Mouse (Mus musculus): ENCODE measurements around the gene Fbln2. TPM values are rescaled to one million over a fixed set of nuclear protein-coding genes. Genes with fewer than 3 reads are reported as not detected.
A peak's percentile ranks its signal among the peaks of the same experiment; 100 is the strongest.

Gene Fbln2
- polyA plus RNA-seq, 1 experiment from 2014 or later = 22.9 TPM

DNA sequence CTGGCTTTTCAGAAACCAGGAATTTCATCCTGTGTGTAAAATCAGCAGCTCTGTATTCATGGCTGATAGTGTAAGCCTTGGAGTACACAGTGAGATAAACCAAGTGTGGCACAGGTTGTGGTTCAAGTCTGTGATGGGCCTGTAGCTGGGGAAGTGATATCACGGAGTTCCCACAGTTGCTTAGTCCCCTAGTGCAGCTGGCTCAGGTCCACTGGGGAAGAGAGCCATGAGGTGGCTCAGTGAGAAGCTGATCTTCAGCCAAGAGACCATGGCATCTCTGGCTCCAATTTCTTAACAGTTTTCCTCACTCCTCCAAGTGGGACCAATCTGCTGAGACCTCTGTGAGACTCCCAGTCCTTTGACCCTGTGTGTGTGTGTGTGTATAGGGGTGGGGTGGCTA, 54.4 kb downstream of the Fbln2 start:
- ATAC-seq (ENCODE audit: insufficient read depth) (no peak), DNase-seq (no peak)
- TF ChIP-seq CTCF (IDR thresholded peaks at IDR 0.05; ENCODE audit: low read depth) = no peak
- 62% methylated on average over 1 of the region's 1 CpGs for WGBS
- no peak overlapping the region for H3K4me3 ChIP-seq (ENCODE audit: low read depth, low read length)
- H3K4me1 ChIP-seq (ENCODE audit: insufficient read depth) = no peaks in the 10 kb centered on the region
- no peak overlapping the region for H3K27ac ChIP-seq (ENCODE audit: low read depth)
- no peak overlapping the region for H3K4me2 ChIP-seq
- no peaks in the 10 kb centered on the region for H3K27me3 ChIP-seq (ENCODE audit: insufficient read depth, low read length)
- no peak overlapping the region for H3K9ac ChIP-seq
- no peaks in the 10 kb centered on the region for H3K36me3 ChIP-seq (ENCODE audit: insufficient read depth)
- no peaks in the 10 kb centered on the region for H3K9me3 ChIP-seq (ENCODE audit: low read depth, low read length)

DNA sequence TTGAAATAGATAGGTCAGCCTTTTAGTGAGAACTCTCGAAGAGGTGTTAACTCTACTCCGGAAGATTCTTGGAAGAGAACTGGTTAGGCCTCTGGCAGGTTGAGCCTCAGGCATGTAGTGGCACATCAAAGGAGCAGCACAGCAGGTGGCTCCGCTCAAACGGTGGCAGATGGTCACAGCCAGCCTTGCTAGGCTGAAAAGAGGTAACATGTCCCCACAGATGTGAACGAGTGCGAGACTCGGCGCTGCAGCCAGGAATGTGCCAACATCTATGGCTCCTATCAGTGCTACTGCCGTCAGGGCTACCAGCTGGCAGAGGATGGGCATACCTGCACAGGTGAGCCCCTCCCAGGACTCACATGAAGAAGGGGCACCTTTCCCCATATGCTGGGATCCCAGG, 56.1 kb downstream of the Fbln2 start:
- Histone ChIP-seq H3K27ac (ENCODE audit: low read depth) (no peak overlapping the region), H3K36me3 (ENCODE audit: insufficient read depth) (no peaks in the 10 kb centered on the region), H3K4me3 (ENCODE audit: low read depth, low read length) (no peak overlapping the region), H3K9me3 (ENCODE audit: low read depth, low read length) (no peaks in the 10 kb centered on the region), H3K9ac (no peak overlapping the region), H3K27me3 (ENCODE audit: insufficient read depth, low read length) (no peaks in the 10 kb centered on the region), H3K4me1 (ENCODE audit: insufficient read depth) (no peaks in the 10 kb centered on the region), H3K4me2 (no peak overlapping the region)
- TF ChIP-seq CTCF (IDR thresholded peaks at IDR 0.05; ENCODE audit: low read depth) = no peak
- WGBS = 32% methylated on average over 9 of the region's 9 CpGs
- ATAC-seq (ENCODE audit: insufficient read depth) (no peak), DNase-seq (no peak)

DNA sequence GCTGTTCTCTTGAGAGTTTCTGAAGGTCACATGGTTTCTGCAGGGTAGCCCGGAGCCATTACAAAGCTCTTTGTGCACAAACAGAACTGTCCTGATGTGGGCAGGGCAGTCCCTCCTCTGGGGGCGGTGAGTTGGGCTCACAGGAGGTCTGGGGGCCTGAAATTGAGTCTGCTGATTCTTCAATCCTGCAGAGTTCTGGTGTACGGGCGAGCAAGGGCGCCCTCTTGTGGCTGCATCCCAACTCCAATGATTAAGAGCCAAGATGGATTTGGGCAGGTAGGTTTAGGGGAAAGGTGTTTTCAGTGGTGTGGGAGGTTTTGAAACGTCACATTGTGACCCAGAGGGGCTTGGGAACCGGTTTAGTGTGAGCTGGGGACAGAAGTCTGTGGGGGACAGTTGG, 65.3 kb downstream of the Fbln2 start:
- DNase-seq = peak; percentile 82
- Histone ChIP-seq H3K36me3 (ENCODE audit: insufficient read depth) (no peaks in the 10 kb centered on the region), H3K27ac (ENCODE audit: low read depth) (no peak overlapping the region), H3K4me2 (no peak overlapping the region), H3K4me3 (ENCODE audit: low read depth, low read length) (no peak overlapping the region), H3K9me3 (ENCODE audit: low read depth, low read length) (no peaks in the 10 kb centered on the region), H3K4me1 (ENCODE audit: insufficient read depth) (no peaks in the 10 kb centered on the region), H3K9ac (no peak overlapping the region), H3K27me3 (ENCODE audit: insufficient read depth, low read length) (peaks cover 1% of the 10 kb centered on the region; the same call in 1 of the 2 replicates)
- peak; percentile 89 for TF ChIP-seq CTCF (IDR thresholded peaks at IDR 0.05; ENCODE audit: low read depth)
- WGBS = 1% methylated on average over 7 of the region's 7 CpGs
- ATAC-seq (ENCODE audit: insufficient read depth) = no peak

DNA sequence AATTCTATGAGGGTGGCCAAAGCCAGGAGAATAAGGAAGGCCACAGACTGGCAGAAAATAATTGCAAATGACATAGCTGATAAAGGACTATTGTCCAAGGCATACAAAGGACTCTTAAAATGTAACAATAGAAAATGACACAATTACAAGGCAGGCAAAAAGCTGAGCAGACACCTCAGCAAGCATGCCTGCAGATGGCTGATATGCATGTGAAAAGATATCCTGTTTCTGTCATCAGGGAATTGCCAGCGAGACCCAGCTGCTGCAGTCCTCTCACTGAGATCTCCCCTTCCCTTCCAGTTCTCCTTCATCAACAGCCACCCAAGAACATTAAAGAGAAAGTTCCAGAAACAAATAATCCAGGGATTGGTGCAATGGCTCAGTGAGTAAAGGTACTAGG, 66.0 kb downstream of the Fbln2 start:
- WGBS = 55% methylated on average over 1 of the region's 1 CpGs
- H3K4me3 ChIP-seq (ENCODE audit: low read depth, low read length) = no peak overlapping the region
- ATAC-seq (ENCODE audit: insufficient read depth) (no peak), DNase-seq (no peak)
- no peaks in the 10 kb centered on the region for H3K9me3 ChIP-seq (ENCODE audit: low read depth, low read length)
- no peak for TF ChIP-seq CTCF (IDR thresholded peaks at IDR 0.05; ENCODE audit: low read depth)
- no peak overlapping the region for H3K9ac ChIP-seq
- H3K27me3 ChIP-seq (ENCODE audit: insufficient read depth, low read length) = peaks cover 9% of the 10 kb centered on the region
- H3K36me3 ChIP-seq (ENCODE audit: insufficient read depth) = no peaks in the 10 kb centered on the region
- no peak overlapping the region for H3K4me2 ChIP-seq
- no peaks in the 10 kb centered on the region for H3K4me1 ChIP-seq (ENCODE audit: insufficient read depth)
- H3K27ac ChIP-seq (ENCODE audit: low read depth) = no peak overlapping the region

DNA sequence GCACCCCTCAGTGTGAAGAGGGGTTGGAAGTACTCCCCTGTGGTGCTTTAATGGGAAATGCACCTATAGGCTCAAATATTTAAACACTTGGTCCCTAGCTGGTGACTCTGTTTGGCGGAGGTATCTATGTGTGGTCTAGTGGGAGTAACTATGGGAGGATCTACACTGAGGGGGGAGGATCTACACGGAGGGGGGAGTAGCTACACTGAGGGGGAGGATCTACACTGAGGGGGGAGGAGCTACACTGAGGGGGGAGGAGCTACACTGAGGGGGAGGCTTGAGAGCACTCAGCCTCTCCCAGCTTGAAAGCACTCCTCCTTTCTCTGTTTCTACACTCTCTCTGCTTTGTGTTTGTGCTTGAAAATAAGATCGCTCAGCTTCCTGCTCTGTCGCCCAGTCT, 67.2 kb downstream of the Fbln2 start:
- no peaks in the 10 kb centered on the region for H3K9me3 ChIP-seq (ENCODE audit: low read depth, low read length)
- no peak overlapping the region for H3K9ac ChIP-seq
- no peak for TF ChIP-seq CTCF (IDR thresholded peaks at IDR 0.05; ENCODE audit: low read depth)
- H3K27ac ChIP-seq (ENCODE audit: low read depth) = no peak overlapping the region
- H3K4me2 ChIP-seq = no peak overlapping the region
- H3K36me3 ChIP-seq (ENCODE audit: insufficient read depth) = no peaks in the 10 kb centered on the region
- WGBS = 19% methylated on average over 4 of the region's 4 CpGs
- H3K4me1 ChIP-seq (ENCODE audit: insufficient read depth) = no peaks in the 10 kb centered on the region
- H3K4me3 ChIP-seq (ENCODE audit: low read depth, low read length) = no peak overlapping the region
- no peak for DNase-seq
- no peak for ATAC-seq (ENCODE audit: insufficient read depth)
- H3K27me3 ChIP-seq (ENCODE audit: insufficient read depth, low read length) = peaks cover 19% of the 10 kb centered on the region

DNA sequence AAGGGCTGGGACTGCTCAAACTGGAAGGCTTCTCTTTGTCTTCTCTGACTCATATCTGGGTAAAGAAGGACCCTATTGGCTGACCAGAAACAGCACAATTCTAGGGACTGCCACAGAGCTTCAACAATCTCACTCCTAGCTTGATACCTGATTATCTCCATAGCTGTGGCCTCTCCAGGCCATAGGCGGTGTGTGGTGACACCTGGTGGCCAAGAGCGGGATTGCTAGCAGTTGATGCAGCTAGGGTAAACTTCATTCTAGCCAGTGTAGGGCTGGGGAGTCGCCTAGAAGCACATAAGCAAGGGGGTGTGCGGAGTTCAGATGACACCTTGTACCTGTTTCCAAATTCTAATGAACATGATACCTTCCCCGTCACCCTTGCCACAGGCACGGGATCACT, 69.0 kb downstream of the Fbln2 start:
- TF ChIP-seq CTCF (IDR thresholded peaks at IDR 0.05; ENCODE audit: low read depth) = peak; percentile 99
- ATAC-seq (ENCODE audit: insufficient read depth) = peak; percentile 36; the same call in 1 of the 2 replicates
- Histone ChIP-seq H3K4me3 (ENCODE audit: low read depth, low read length) (no peak overlapping the region), H3K36me3 (ENCODE audit: insufficient read depth) (no peaks in the 10 kb centered on the region), H3K4me1 (ENCODE audit: insufficient read depth) (no peaks in the 10 kb centered on the region), H3K9ac (no peak overlapping the region), H3K9me3 (ENCODE audit: low read depth, low read length) (no peaks in the 10 kb centered on the region), H3K27me3 (ENCODE audit: insufficient read depth, low read length) (peaks cover 37% of the 10 kb centered on the region), H3K4me2 (no peak overlapping the region), H3K27ac (ENCODE audit: low read depth) (no peak overlapping the region)
- WGBS = 5% methylated on average over 6 of the region's 6 CpGs
- DNase-seq = peak; percentile 92

DNA sequence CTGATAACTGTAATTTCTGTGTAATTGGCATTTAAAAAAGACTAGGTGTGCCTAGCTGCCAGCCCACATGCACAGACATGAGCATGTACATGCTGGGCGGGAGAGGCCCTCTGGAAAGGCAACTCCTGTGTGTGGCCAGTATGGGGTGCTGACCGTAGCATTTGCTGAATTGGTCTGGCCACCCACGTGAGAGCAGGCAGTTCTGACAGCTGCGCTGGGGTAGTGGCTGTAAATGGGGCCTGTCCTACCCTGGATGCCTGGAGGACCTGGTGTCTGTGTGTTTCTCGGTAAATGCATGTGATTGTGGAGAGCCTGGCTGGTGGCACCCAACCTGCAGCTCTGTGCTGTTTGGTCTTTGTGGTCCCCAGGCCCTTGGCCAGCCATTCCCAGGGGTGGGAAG, 69.5 kb downstream of the Fbln2 start:
- no peak for DNase-seq

DNA sequence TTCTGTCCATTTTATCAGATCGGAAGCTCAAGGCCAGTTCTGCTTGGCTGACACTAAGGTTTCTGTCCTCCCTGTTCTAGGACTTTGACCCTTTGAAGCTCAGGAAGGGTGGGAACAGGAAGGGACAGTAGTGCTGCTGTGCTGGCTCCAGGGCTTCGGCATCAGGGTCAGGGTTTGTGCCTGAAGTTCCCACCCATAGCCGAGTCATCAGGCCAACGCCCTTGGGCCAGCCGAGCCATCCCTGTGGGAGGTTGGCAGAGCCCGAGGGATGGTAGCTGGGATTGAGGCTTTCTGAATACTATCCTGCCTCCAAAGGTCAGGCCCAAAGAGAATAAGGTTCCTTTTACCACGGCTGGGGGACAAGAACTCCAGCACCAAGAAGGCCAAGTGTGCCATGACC, 70.8 kb downstream of the Fbln2 start:
- H3K36me3 ChIP-seq (ENCODE audit: insufficient read depth) = no peaks in the 10 kb centered on the region
- DNase-seq (no peak), ATAC-seq (ENCODE audit: insufficient read depth) (no peak)
- no peak for TF ChIP-seq CTCF (IDR thresholded peaks at IDR 0.05; ENCODE audit: low read depth)
- no peak overlapping the region for H3K4me2 ChIP-seq
- WGBS = 63% methylated on average over 7 of the region's 7 CpGs
- H3K4me3 ChIP-seq (ENCODE audit: low read depth, low read length) = no peak overlapping the region
- H3K27me3 ChIP-seq (ENCODE audit: insufficient read depth, low read length) = peaks cover 51% of the 10 kb centered on the region
- no peaks in the 10 kb centered on the region for H3K4me1 ChIP-seq (ENCODE audit: insufficient read depth)
- H3K9me3 ChIP-seq (ENCODE audit: low read depth, low read length) = no peaks in the 10 kb centered on the region
- no peak overlapping the region for H3K9ac ChIP-seq
- H3K27ac ChIP-seq (ENCODE audit: low read depth) = no peak overlapping the region

More for the DNA sequence above, 69.5 kb downstream of the Fbln2 start:
- ATAC-seq (ENCODE audit: insufficient read depth) = no peak
- 48% methylated on average over 5 of the region's 5 CpGs for WGBS
- Histone ChIP-seq H3K27ac (ENCODE audit: low read depth) (no peak overlapping the region), H3K36me3 (ENCODE audit: insufficient read depth) (no peaks in the 10 kb centered on the region), H3K9ac (no peak overlapping the region), H3K27me3 (ENCODE audit: insufficient read depth, low read length) (peaks cover 42% of the 10 kb centered on the region), H3K4me3 (ENCODE audit: low read depth, low read length) (no peak overlapping the region), H3K4me1 (ENCODE audit: insufficient read depth) (no peaks in the 10 kb centered on the region), H3K9me3 (ENCODE audit: low read depth, low read length) (no peaks in the 10 kb centered on the region), H3K4me2 (no peak overlapping the region)
- TF ChIP-seq CTCF (IDR thresholded peaks at IDR 0.05; ENCODE audit: low read depth) = no peak

All from lung, embryonic 14.5 days (tissue).